Mouse (Mus musculus) testis, postnatal 10 days (tissue): ENCODE measurements around the gene Cdh13.

Experiments
- DNase-seq: peaks from one replicate; pipeline ENCODE4 v3.0.0; 2021; ENCODE audit warnings: low spot score

The Cdh13 gene

GRCm38 (mm10) chr8:118381641-118382040 lies 98.1 kb downstream of the Cdh13 start:
- DNase-seq: no peak

DNA sequence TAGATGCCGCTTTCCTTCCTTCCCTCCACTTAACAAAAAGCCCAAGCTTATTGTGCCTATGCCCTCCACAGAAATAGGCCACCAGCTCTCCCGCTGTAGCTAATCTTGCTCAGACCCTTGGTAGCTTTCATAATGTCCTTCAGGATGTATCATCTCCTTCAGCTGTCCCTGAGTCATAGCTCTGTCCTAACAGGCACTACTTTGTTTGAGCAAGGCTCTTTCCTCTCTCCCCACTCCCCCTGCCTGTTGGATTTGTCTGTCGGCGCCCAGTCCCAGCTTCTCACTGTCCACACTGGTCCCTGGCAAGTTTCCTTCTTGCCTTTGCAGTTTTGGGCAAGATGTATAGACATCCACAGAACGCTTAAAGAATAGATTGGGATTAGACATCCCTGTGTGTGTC lies 100.8 kb downstream of the Cdh13 start:
- no peak for DNase-seq

- no peak for DNase-seq
Observed at GRCm38 (mm10) chr8:118389456-118389855, 105.9 kb downstream of the Cdh13 start.

GRCm38 (mm10) chr8:118393909-118394650 lies 110.5 kb downstream of the Cdh13 start:
- no peak for DNase-seq

GRCm38 (mm10) chr8:118395178-118395577 lies 111.6 kb downstream of the Cdh13 start:
- no peak for DNase-seq

GRCm38 (mm10) chr8:118404836-118405235 lies 121.3 kb downstream of the Cdh13 start:
- DNase-seq: no peak

GRCm38 (mm10) chr8:118407322-118407721 lies 123.8 kb downstream of the Cdh13 start:
- no peak for DNase-seq

DNA sequence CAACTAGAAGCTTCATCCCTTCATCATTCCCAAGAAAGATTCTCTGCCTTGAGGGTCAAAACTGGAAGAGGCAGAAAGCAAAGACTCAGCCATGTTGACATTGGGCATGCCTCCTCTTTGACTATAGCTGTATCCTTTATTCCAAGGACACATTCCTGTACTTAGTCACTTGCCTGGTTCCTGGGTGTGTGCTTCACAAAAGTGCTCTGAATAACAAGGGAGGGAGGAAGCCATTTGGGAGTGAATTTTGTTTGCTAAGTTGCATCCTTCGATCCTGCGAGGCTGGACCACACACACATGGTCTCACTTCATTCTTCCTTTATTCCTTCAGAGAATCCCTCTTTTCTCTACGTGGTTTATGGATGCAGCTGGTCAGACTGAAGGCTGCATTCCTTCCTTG lies 125.9 kb downstream of the Cdh13 start:
- no peak for DNase-seq

GRCm38 (mm10) chr8:118410341-118410970 lies 126.9 kb downstream of the Cdh13 start:
- DNase-seq: no peak

GRCm38 (mm10) chr8:118415672-118416071 lies 132.1 kb downstream of the Cdh13 start:
- DNase-seq: no peak

DNA sequence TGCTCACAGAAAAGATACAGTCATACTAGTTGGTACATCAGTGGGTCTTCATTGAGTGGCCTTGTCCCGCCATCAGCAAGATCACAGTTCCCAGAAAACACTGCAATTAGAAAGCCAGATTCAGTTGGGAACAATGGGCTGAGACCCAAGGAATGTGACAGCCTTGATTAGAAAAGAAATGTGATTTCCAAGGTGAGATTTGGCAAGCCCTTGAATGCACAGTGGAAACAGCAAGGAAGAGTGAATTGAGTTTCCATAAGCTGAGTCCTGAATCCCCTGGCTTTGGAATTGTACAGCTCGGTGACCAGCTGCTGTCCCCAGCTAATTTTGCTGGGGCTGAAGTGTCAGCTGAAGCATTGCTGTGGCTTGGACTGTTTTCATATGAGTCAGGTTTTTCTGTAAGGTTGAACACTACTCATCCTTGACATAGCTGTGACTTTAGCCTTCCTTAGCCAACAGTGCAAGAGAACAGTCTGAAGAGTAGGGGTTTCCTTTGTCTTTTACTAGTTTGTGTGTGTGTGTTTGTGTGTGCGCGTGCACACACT lies 133.3 kb downstream of the Cdh13 start:
- DNase-seq: no peak

- DNase-seq: no peak
Observed at GRCm38 (mm10) chr8:118422624-118423023, 139.1 kb downstream of the Cdh13 start.

- no peak for DNase-seq
Observed at GRCm38 (mm10) chr8:118428941-118429340, 145.4 kb downstream of the Cdh13 start.

GRCm38 (mm10) chr8:118431731-118432440 lies 148.4 kb downstream of the Cdh13 start:
- no peak for DNase-seq

- no peak for DNase-seq
Observed at GRCm38 (mm10) chr8:118433553-118434180, 150.1 kb downstream of the Cdh13 start.

DNA sequence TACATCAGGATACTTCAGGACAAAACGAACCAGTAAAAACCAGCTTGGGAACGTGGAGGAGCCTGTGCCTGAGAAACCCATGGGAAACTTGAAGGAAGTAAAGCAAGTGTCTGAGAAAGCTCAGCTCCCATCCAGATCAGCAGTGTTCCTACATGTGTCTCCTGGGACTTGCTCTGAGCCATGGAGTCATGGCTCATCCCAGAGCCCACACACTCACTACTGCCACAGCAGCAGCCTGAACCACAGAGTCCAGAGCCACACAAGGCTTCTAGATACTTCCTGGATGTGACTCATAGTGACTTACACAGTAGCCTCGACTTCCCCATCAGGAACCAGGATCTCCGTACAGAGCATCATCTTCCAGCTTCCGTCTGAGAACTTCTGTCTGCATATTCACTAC lies 153.2 kb downstream of the Cdh13 start:
- no peak for DNase-seq

DNA sequence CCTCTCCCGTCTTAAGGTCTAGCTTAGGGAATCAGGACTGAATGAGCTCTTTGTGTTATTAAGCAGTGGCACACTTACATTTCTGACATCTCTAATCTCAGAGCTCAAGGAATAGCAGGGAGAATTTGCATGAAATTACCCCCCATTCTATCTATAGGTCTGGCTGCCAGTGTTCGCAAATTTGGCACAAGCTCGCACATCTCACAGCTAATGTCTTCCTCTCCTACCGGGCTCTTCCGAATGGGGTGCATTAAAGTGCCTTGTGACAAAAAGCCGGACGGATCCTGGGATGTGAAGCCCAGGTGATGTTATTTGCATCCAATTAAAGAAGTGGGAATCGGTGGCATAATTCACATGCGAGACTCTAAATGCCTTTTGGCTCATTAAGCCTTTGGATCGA lies 153.6 kb downstream of the Cdh13 start:
- no peak for DNase-seq

DNA sequence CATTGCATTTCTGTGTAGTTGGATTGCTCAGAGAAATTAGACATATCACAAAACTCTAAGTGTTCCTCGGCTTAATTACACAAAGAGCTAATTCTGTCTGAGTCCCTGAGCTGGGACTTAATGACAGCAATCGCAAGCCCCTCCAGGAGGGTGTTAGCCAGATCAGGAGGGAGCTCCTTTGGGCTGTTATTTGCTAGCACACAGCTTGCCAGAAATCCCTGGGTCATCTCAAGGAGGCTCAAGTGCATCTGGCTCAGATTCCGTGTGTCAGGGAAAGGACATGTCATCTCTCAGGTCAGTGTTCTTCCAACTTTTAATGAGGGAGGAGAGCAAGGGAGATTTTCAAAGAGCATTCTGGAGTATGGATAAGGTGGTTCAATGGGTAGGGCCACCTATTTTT lies 154.3 kb downstream of the Cdh13 start:
- no peak for DNase-seq

DNA sequence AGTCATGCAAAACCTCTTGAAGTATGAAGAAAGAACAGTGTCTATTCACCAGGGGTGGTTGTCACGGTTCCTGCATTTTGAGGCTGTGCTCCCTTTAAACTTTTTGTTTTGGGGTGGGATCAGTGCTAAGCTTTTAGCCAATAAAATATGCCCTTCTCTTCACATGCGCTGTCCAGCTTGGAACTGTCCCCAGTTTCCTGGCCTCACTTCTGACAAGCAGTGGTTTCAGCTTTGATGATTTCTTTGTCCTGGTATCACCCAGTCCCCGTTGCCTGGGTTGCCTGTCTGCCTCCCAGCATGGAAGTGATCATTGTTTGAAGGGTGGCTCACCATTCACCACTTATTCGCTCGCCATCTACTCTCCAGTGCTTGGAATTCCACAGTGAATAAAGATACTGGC lies 156.3 kb downstream of the Cdh13 start:
- no peak for DNase-seq

- DNase-seq: peak; percentile 51
Observed at GRCm38 (mm10) chr8:118443361-118443760, 159.8 kb downstream of the Cdh13 start.

- DNase-seq: no peak
Observed at GRCm38 (mm10) chr8:118444651-118445207, 161.2 kb downstream of the Cdh13 start.

DNA sequence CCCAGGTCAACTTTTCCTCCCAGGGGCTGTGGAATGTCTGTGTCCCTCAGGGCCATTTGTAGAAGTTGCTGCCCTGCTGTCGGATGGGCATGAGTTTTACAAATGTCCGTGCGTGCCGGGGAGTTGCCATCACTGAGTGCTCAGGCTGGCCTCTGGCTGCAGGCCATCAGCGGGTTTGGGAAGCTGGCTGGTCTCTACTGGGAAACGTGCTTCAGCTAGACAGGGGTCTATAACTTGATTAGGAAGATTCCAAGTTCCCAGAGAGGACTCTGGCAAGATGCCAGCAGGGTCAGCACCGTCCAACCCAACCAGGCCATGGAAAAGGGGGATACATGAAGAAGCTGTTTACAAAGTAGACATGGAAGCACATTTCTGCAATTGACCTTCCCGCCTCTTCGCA lies 163.0 kb downstream of the Cdh13 start:
- no peak for DNase-seq
